Mouse (Mus musculus) activated CD4-positive, CD25-positive, alpha-beta regulatory T cell, adult 9 weeks (primary cell): ENCODE results near the gene Fam92b. TPM values are rescaled to one million over a fixed set of nuclear protein-coding genes. Genes with fewer than 3 reads are reported as not detected.

ENCODE experiments used
- polyA plus RNA-seq: library from polyadenylated mRNA; unstranded; fragments of 100-300 nt; shearing (Covaris generic); gene quantifications from one replicate; pipeline ENCODE4 v1.2.1, GENCODE M21; 2017

Gene Fam92b
- polyA plus RNA-seq, result not detected

GRCm38 (mm10) chr8:120177318-120178123 is at the start of gene Fam92b:
Gene Fam92b (minus strand): TSS chr8:120177466.

Other genes starting within 250 kb of the Fam92b start
- gene Crispld2, start 185.0 kb downstream of the Fam92b start, polyA plus RNA-seq, result not detected
- 4.3 TPM for gene Zdhhc7, start 76.0 kb downstream of the Fam92b start, polyA plus RNA-seq
- 0.33 TPM for gene 6430548M08Rik, start 63.3 kb downstream of the Fam92b start, polyA plus RNA-seq
- gene Gse1, start 51.0 kb upstream of the Fam92b start, polyA plus RNA-seq, result 21.8 TPM